Mouse (Mus musculus) monocyte, adult 5-6 weeks (primary cell): ENCODE data around the gene Acsf2. TPM values are rescaled to one million over a fixed set of nuclear protein-coding genes. Genes with fewer than 3 reads are reported as not detected.
A peak's percentile ranks its signal among the peaks of the same experiment; 100 is the strongest.
"Not testable (repeated sequence)": the region's sequence is repeated elsewhere in the genome, so short reads cannot be mapped to it uniquely, and the experiment has no call there.

Source experiments
- ATAC-seq: fragments of 153-309, 156-312 bp; replicated peaks from 2 replicates; pipeline ENCODE4 v1.8.0; 2017; ENCODE audit warnings: mild to moderate bottlenecking; ENCODE audit not compliant: low TSS enrichment, insufficient number of reproducible peaks, severe bottlenecking, poor library complexity, low FRiP score
- total RNA-seq: library from RNA; stranded (forward); fragments of 200-1000, 200-491, 200-594 nt; gene quantifications from 3 replicates; pipeline ENCODE4 v1.2.3, GENCODE M21; 2017

Gene Acsf2
- total RNA-seq, result 1.8 to 10.8 TPM (median 2.8 TPM) in 3 replicates

DNA sequence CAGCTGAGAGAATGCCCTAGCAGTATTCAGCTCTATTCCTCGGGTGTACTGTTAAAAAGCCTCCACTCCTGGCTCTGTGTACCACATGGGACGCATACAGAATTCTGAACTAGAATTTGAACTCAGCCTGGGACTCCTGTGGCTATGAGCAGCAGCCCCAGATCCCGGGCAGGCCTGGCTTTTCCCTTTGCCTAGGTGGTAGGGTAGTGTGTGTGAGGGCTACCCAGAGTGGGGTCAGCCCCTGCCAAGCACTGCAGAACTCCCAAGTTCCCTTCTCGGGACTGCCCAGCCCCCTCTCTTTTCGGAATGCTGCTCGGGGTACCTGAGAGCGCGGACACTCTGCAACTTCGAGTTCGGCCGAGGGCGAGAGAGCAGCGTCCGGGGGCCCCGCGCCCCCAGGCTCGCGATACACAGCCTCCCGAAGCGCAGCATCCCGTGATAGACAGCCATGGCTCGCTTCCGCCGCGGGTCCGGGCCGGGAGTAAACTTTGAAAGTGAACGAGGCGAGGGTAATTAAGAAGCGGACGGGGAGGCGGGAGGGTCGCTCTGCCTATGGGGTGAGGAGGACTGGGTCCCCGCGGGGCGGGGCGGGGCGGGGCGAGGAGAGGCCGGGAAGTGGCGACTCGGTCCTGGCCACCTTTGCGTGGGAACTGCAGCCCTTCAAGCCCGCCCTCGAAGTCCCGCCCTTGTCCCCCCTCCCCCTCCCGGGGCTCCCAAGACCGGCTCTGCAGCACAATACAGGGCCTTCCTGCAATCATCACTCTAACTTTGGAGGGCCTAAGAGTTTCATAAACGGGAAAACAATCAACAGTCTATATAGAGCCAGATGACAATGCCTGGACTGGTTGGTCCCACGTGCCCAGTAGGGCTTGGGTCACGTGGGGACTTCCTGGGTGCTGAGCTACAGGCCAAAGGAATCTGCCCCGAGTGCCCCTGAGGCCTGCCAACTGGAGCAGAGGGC lies at the start of gene Acsf2:
Gene Acsf2, minus strand, starts transcription at position 551 of the 961 bp plus-strand sequence.
- peak; percentile 56 for ATAC-seq

DNA sequence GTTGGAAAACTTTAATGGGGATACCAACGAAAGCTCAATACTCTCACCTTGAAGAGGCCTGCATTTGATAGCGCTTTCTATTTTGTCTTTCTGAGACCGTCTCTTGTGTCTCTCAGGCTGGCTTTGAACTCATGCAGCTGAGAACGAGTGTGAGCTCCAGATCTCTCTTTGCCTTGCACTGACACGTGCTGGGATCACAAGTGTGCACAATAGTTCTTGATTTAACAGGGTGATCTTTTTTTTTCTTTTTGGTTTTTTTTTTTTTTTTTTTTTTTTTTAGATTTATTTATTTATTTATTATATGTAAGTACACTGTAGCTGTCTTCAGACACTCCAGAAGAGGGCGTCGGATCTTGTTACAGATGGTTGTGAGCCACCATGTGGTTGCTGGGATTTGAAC lies 49.6 kb upstream of the Acsf2 start:
- ATAC-seq, result not testable (repeated sequence)

DNA sequence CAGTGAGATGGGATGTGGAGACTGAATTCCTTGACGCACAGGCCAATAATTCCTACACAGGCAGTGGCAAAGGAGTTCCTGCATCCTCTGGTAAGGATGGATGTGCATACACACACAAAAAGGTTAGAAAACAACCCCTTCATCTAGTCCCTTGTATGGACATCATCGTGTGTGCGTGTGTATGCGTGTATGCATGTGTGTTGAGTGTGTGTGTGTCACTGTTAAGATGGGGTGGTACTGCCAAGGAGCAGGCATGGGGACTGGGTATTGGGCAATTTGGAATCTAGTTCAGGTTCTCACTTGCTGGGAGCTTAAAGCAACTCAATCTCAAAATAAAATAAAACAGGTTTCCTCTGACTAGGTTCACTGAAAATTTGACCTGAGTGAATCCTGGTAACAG lies 44.8 kb upstream of the Acsf2 start:
- ATAC-seq, result no peak

DNA sequence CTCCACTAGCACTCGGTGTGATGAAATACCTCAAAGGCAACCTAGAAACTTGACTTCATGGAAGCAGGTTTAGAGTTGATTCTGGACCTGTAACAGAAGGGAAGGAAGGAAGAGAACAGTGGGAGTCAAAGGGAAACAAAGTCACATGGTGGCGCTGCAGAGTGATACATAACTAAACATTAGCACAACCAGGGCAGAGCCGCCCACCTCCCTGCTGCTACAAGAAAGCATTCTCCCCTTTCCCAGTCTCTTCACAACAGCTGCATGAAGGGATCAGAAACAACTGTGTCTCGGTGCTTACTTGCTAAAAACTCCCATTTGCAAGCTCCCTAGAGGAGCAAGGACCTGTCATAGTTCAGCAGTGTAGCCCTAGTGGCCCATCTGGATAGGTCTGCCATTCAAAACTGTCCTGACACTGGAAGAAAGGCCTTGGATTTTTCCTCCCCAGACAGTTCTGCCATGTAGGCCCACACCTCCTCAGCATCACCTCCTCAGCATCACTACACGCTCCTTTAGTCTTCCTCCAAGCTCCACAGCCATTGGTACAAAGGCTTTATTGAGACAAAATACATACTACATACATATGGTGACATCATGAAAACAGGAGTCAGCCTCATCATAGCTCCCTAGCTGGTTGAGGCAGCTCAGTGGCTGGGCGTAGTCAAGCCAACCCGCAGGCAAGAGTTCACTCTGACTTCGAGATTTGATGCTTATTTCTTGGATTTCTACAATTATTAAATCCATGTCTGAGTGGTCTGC lies 43.0 kb upstream of the Acsf2 start:
- ATAC-seq, result no peak

DNA sequence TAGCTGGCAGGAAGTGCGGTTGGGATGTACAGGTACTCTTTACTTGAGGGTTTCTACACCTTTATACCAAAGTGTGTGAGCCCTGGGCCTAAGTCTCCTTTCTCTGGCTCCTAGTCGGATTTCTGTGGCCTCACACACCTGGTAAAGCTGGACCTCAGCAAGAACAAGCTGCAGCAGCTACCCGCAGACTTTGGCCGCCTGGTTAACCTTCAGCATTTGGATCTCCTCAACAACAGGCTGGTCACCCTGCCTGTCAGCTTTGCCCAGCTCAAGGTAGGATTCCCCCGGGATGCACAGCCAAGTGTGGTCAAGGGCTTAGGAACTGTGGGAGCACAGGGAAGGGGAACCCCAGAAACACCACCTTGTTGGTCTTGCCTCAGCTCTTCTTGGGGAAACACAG lies 32.8 kb upstream of the Acsf2 start:
- no peak for ATAC-seq

DNA sequence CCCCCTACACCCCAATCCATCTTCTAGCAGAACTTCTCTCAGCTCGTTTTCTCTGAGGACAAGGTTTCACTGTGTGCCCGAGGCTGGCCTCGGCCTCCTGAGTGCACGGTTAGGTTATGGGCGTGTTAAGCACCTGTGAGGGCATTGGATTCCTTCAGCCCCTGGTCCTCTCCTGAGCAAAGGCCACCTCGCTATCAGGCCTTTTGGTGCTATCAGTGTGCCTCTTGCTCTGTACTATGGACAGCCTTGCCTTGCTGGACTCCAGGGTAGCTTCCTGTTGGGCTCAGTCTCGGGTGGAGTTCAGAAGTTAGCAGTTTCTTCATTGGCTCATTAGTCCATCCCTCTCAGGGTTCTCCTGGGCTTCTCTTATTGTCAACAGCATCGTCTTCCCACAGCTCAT lies 31.3 kb upstream of the Acsf2 start:
- no peak for ATAC-seq

DNA sequence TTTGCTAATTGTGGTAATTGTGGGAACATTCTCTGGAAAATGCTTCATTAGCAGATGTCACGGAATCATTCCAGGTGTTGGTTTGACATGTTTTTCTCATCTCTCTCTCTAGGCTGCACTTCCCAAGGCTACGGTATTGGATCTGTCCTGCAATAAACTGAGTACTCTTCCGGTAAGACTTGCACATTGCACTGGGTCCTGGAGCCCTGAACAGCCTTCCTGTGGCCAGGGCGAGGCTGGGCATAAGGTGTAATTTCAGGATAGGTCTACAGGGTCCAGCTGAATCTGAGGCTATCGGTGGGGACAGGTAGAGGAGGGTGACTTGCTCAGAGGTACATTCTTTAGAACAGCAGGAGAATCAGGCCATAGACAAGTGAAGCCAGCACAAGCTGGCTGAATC lies 30.3 kb upstream of the Acsf2 start:
- no peak for ATAC-seq

DNA sequence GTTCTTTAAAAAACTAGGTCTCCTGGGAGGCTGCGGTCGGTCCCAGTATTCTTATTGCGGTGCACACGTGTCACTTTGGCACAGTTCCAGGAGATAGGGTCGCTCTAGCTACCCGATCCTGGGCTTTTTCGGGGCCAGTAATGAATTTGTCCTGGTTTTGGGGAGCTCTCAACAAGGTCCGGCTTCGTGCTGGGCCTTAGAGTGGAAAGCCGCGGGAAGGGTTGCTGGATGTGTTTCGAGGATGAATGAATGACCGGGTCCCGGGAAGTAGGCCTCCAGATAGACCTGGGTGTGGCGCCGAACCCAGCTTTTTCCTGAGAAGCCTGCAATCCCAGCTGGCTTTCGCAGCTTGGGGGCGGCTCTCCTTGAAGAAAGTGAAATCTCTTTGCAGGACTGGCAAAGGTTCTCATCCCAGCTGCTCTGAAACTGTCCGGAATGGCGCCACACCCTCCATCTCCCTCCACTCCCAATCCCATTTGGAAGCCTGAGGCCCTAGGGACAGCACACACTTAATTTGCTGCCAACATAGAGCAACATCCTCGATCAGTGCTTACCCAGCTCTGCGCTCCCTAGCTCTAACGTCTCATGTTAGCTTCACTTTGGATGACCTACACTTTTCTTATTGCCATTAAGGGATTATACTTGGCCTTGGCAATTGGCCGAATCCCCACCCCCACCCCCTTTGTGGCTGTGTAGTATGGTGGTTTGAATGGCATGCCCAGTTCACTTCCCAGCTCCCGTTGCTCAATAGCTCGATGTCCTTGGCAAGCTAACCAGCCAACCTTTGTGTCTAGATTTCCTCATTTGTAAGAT lies 28.7 kb upstream of the Acsf2 start:
- ATAC-seq, result no peak

DNA sequence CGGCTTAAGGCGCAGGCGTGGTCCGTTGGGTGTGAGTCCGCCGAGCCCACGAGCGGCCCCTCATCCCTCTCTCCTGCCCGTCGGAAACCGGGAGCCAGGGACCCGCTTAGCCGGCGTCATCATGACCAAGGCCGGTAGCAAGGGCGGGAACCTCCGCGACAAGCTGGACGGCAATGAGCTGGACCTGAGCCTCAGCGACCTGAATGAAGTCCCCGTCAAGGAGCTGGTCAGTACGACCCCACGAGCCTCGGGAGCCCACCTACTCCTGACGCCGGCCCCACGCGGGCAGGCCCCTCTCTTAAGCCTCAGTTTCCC lies 28.2 kb upstream of the Acsf2 start:
- peak; percentile 30 for ATAC-seq

DNA sequence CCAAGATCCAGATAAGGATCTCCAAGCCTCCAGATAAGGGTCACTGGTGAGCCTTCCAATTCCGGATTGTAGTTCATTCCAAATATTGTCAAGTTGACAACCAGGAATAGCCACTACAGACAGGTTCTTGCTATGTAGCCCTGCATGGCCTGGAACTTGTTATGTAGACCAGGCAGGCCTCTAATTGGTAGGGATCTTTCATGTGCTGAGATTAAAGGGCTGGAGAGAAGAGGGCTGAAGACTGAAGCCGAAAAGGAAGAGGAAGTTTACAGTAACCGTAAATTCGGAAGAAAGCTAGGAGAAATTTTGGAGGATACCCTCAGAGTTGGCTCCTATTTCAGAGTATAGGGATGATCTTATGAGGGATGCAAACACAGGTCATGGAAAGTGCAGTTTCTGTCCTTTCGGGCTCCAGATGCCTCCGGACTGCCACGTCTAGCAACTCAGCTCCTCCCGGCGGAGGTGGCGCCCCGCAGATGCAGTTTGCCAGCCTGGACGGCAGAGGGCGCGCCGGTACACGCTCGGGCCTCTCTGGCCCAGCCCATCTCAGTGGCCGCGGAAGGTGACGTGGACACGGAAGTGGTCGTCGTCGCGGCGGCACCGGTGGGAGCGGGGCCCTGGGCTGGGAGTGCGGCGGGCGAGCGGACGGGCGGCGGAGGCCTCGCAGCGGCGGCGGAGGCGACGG lies 27.7 kb upstream of the Acsf2 start, which contains the start of gene Lrrc59:
Gene Lrrc59, plus strand, starts transcription at position 569 of the 685 bp plus-strand sequence.
- peak; percentile 99 for ATAC-seq

DNA sequence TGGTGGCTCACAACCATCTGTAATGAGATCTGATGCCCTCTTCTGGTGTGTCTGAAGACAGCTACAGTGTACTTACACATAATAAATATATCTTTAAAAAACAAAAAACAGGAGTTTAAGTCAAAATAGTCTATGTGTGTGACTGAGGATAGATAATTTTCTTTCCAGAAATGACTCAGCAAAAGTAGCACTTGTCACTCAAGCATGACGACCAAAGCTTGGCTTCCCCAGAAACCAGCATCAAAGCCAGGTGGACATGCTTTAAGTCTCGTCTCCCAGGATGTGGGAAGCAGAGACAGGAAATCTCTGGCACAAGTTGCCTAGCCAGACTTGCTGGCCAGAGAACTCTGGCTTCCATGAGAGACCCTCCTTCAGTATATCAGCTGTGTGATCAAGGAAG lies 20.5 kb upstream of the Acsf2 start:
- ATAC-seq, result no peak

DNA sequence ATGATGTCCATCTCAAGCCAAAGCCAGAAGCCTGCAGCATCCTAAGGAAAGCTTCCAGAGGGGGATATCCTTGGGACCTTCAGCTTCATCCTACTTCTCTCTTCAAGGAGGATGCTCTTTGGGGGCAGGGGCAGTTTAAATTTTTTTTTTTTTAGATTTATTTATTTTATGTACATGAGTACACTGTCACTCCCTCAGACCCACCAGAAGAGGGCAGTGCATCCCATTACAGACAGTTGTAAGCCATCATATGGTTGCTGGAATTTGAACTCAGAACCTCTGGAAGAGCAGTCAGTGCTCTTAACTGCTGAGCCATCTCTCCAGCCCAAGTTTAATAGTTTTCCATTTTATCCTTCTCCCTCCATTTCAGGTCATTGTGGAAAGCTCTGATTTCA lies 19.8 kb upstream of the Acsf2 start:
- no peak for ATAC-seq

DNA sequence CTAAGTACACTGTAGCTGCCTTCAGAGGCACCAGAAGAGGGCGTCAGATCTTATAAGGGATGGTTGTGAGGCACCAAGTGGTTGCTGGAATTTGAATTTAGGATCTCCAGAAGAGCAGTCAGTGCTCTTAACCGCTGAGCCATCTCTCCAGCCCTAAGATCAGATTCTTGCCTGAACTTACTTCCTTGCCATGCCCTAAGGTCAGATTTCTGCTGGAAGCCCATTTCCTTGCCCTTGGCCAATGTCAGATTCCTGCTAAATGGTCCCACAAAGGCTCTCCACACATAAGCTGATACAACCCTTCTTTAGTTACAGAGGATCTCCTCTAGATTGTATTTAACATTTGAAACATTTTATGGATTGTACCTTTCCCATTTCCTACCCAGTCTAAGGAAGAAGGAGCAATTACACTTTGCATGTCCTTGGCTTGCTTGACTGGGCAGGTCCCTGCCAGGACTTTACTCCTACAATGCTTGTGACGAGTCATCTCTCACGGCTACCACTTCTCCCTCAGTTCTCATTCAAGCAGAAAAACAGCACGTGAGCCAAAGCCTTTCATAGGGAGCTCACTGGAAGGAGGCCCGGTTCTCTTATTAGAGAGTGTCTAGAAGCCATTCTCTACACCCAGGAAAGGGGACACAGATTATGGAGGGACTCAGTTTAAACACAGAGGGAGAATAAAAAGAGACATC lies 19.2 kb upstream of the Acsf2 start:
- ATAC-seq, result no peak

DNA sequence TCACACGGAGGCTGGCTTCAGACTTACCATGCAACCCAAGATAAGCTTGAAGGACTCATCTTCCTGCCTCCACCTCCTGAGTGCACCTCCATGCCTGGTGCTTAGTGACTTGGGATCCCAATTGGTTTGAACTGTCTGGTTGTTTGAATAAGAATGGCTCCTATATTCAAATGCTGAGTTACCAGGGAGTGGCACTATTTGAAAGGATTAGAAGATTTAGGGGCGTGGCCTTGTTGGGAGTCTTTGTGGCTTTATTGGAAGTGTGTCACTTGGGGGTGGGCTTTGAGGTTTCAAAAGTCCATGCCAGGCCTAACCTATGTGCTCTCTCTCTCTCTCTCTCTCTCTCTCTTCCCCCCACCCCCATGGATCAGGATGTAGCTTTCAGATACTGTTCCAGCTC lies 16.0 kb upstream of the Acsf2 start:
- ATAC-seq, result no peak

DNA sequence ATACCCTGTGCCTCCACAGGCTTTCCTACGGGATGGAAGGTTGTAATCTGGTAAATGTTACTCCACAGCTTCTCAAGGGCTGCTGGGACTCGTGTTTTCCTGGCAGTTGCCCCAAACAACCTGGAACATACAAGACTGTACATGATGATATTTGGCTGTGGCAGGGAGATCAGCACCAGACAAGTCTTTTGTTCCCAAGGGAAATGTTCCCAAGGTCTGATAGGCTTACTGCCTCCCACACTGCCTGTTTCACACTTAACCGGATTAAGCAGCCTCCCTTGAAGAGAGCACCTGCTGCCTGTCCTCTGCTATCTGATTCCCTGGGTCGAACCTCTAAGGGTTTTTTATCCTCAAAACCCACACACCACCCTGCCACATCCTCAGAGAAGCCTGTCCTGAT lies 13.8 kb upstream of the Acsf2 start:
- no peak for ATAC-seq

DNA sequence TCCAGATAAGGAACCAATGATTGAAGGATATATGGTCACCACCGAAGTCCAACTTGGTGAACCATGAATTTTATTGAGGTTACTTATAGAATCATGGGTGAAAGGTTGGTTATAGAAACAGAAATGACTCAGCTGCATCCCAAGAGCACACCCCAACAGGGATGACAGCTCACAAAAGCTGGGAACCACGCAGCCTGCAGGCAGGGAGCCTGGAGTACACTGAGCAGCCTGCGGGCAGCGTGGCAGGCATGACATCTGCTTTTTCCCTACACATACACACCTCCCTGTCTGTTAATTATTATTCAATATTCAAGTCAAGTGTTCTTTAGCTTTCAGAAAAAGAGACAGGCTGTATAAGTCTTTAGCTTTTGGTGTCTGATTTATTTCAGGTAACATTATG lies 12.9 kb upstream of the Acsf2 start:
- no peak for ATAC-seq

DNA sequence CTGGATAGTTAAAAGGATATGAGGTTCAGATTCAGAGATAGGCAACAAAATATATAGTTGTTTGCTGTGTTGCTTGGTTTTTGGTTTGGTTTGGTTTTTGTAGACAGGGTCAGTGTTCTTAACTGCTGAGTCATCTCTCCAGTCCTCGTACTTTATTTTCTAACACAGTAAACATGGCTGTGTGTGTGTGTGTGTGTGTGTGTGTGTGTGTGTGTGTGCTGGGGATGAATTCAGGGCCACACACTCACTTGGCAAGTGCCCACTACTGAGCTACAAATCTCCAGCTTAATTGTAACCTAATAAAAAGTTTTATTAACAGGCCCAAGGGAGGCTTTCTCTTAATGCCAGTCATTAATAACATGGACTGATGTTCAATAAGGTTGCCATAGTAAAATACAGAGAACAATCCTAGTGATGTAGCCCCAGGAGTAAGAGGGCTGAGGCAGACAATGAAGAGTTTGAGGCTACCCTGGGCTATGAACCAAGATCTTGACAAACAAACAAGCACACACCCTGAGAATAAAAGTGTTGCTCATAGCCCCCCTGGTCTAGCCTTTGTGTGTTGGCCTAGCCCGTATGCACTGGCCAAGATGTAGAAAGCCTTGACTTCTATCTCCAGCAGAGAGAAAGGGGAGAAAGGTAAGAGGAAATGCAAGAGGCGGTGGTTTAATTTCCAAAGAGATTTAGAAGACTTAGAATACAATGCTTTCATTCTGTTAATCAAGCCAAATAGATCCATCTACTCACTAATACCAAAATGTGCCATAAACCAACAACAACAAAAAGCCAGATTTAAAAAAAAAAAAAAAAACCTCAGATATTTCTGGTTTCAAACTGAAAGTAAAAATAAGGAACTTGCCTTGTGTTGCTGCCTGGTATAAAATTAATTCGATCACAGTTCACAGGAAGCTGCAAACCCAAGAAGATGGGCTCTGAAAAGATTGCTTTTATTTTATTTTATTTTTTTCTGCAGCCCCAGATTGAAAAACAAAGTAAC lies 9.4 kb upstream of the Acsf2 start:
- no peak for ATAC-seq
